Mouse (Mus musculus) liver, embryonic 14 days (tissue): Measurements from ENCODE around the gene Parpbp. TPM values are rescaled to one million over a fixed set of nuclear protein-coding genes. Genes with fewer than 3 reads are reported as not detected.

Source experiments
- polyA plus RNA-seq: library from polyadenylated mRNA; depleted of rRNA; stranded (reverse); fragments of >200 nt; gene quantifications from 2 replicates; pipeline ENCODE4 v1.2.3, GENCODE M21; 2012; rRNA removed

Gene Parpbp
- polyA plus RNA-seq: 8.6 and 9.9 TPM in 2 replicates

DNA sequence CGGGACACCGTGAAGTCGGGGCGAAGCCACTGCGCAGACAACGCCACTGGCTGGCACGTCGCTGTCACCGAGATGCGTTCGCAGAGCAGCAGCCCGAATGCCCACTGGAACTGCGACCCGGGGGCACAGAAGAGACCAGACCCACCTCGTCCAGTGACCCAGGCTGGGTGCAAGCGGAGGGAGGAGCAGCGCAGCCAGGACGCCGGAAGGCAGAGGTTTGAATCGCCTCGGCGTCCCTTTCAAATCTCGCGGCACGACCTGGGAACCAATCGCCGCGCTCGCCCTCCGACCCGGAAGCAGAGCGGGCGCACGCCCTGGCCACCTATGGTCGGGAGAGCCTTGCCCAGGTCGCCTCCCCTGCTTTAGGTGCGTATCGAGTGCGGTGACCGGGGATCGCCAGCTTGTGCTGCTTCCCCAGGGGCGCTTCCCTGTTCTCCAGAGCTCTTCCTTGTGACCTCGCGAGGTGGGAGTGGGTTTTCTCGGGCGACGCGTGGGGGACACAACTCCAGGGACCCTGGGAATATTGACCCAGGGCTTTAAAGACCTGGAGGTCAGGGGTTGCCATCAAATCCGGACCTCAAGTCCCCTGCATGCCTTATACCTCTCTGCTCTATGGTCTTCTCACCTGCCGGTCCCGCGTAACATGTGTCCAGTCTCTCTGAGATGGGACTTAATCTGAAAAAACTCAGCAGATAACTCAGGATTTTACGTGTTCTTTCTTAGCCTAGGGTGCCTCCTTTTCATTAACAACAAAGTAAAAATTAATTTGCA lies at the start of gene Parpbp, which contains the start of gene Nup37:
TSS of gene Parpbp (minus strand) at position 235 of the 771 bp plus-strand sequence.
TSS of gene Nup37 (plus strand) at position 286 of the 771 bp plus-strand sequence.

DNA sequence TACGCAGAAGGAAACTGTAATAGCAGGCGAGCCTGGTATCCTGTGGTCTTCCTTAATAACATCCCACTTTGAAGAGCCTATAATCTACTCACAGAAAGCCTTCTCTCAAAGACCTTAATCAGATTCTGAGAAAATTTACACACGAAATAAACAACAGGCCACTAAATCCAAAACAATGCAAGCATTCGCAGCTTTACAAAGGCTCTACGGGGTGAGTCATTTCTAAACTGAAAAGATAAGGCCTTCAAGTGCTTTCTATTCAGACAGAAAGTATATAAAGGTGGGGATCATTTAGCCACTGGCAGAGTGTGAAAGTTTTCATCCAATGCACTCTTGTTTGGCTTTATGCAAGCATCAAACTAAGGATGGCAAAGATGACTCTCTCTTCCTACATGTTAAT lies 56.0 kb downstream of the Parpbp start, which contains the start of gene Pmch:
TSS of gene Pmch (plus strand) at position 301 of the 400 bp plus-strand sequence.

Other genes starting within 250 kb of the Parpbp start
- gene Pmch, start 55.9 kb downstream of the Parpbp start, polyA plus RNA-seq: 0.03 and 0.07 TPM in 2 replicates
- gene Nup37, start 51 bp upstream of the Parpbp start, polyA plus RNA-seq: 21.5 and 25.7 TPM in 2 replicates
- 13.7 and 14.9 TPM in 2 replicates for gene Washc3, start 54.2 kb upstream of the Parpbp start, polyA plus RNA-seq
- 0.85 and 1.4 TPM in 2 replicates for gene Dram1, start 232.1 kb upstream of the Parpbp start, polyA plus RNA-seq
- 4.7 and 5.2 TPM in 2 replicates for gene Gnptab, start 232.2 kb upstream of the Parpbp start, polyA plus RNA-seq